Mouse (Mus musculus) midbrain, embryonic 16.5 days (tissue): Measurements from ENCODE around the gene Irak2. TPM values are rescaled to one million over a fixed set of nuclear protein-coding genes. Genes with fewer than 3 reads are reported as not detected.

Experiments used
- ATAC-seq: fragments of 200-750 bp; cut with Nextera tagmentation; 2 replicates; pipeline ENCODE4 v1.8.0; 2017; ENCODE audit warnings: moderate TSS enrichment
- H3K27ac ChIP-seq: fragments of 300-500 bp; sonication (generic); 2 replicates; pipeline ENCODE4 v1.5.1; 2014; ENCODE audit warnings: mild to moderate bottlenecking, low read length, mixed read lengths
- H3K27me3 ChIP-seq: fragments of 300-500 bp; sonication (generic); 2 replicates; pipeline ENCODE4 v1.6.1; 2014; ENCODE audit warnings: low read depth, low read length, mixed read lengths; ENCODE audit not compliant: control insufficient read depth, insufficient read depth
- H3K36me3 ChIP-seq: fragments of 300-500 bp; sonication (generic); 2 replicates; pipeline ENCODE4 v1.6.1; 2014; ENCODE audit warnings: mild to moderate bottlenecking, low read length, moderate library complexity, mixed read lengths; ENCODE audit not compliant: control insufficient read depth, insufficient read depth
- H3K4me1 ChIP-seq: fragments of 300-500 bp; sonication (generic); 2 replicates; pipeline ENCODE4 v1.6.1; 2014; ENCODE audit warnings: mild to moderate bottlenecking, low read length, mixed read lengths; ENCODE audit not compliant: control insufficient read depth, insufficient read depth
- H3K4me2 ChIP-seq: fragments of 300-500 bp; sonication (generic); 2 replicates; pipeline ENCODE4 v1.6.1; 2014; ENCODE audit warnings: mild to moderate bottlenecking, low read length, mixed read lengths
- H3K4me3 ChIP-seq: fragments of 300-500 bp; sonication (generic); 2 replicates; pipeline ENCODE4 v1.5.1; 2014; ENCODE audit warnings: low read depth, mild to moderate bottlenecking, low read length, moderate library complexity, mixed read lengths
- H3K9ac ChIP-seq: fragments of 300-500 bp; sonication (generic); 2 replicates; pipeline ENCODE4 v1.6.1; 2014; ENCODE audit warnings: low read depth, low read length, mixed read lengths
- H3K9me3 ChIP-seq: fragments of 300-500 bp; sonication (generic); replicated peaks from 2 replicates; pipeline ENCODE4 v1.6.1; 2014; ENCODE audit warnings: mild to moderate bottlenecking, low read length, mixed read lengths; ENCODE audit not compliant: control insufficient read depth, poor library complexity, severe bottlenecking
- WGBS: fragments of 180-500 bp; shearing (Covaris S2); extraction: QIAGEN DNeasy Blood & Tissue Kit; methylation state at CpG from one replicate; pipeline ENCODE4 v1.1.7; 2014; 5-methylcytosine and 5-hydroxymethylcytosine counted together
- polyA plus RNA-seq: library from polyadenylated mRNA; unstranded; fragments of >200 nt; fragmentation: Nextera tagmentation; extraction: Ambion mirVana; gene quantifications from 2 replicates; pipeline ENCODE4 v1.2.1, GENCODE M21; 2015

Irak2 gene
- 1.3 and 2.1 TPM in 2 replicates for polyA plus RNA-seq

- Histone ChIP-seq H3K9me3 (no peaks in the 10 kb centered on the region), H3K27ac (no peak within 1 kb of the TSS), H3K4me3 (peak within 1 kb of the TSS; percentile 45), H3K4me2 (peak within 1 kb of the TSS; percentile 66), H3K4me1 (no peaks in the 10 kb centered on the region), H3K27me3 (no peaks in the 10 kb centered on the region), H3K36me3 (no peaks in the 10 kb centered on the region), H3K9ac (peak within 1 kb of the TSS; percentile 65)
- WGBS, result 8% methylated on average over 37 of the region's 37 CpGs
- peak; percentile 95 for ATAC-seq
These were observed at the start of gene Irak2 for GRCm38 (mm10) chr6:113638302-113639040. Irak2 (plus strand) TSS chr6:113638467.

DNA sequence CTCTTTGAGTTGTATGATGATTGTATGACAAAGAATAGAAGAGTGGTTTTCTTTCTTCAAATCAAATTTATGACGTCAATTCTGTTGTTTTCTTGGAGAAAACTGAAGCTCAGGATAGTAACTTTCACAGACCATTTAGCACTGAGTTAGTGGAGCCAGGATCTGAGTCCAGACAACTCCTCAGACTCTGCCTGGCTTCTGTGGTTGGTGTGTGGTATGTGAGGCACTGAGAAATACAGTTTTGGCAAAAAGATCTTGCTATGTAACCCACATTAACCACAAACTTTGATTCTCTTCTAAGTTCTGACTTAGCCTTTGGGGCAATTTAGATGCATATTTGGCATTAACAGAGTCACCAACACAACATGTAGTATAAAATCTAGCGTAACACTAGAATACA lies 45.6 kb upstream of the Irak2 start:
- H3K4me2 ChIP-seq, result no peak overlapping the region
- ATAC-seq, result no peak
- H3K9me3 ChIP-seq, result no peaks in the 10 kb centered on the region
- no peak overlapping the region for H3K4me3 ChIP-seq
- H3K9ac ChIP-seq, result no peak overlapping the region
- no peak overlapping the region for H3K27ac ChIP-seq
- H3K27me3 ChIP-seq, result no peaks in the 10 kb centered on the region
- no peaks in the 10 kb centered on the region for H3K4me1 ChIP-seq
- H3K36me3 ChIP-seq, result no peaks in the 10 kb centered on the region
- WGBS, result 97% methylated on average over 2 of the region's 2 CpGs

- Histone ChIP-seq H3K27me3 (no peaks in the 10 kb centered on the region), H3K4me1 (no peaks in the 10 kb centered on the region), H3K4me2 (no peak overlapping the region), H3K4me3 (no peak overlapping the region), H3K9ac (no peak overlapping the region), H3K36me3 (no peaks in the 10 kb centered on the region), H3K9me3 (no peaks in the 10 kb centered on the region), H3K27ac (no peak overlapping the region)
- no peak for ATAC-seq
- WGBS, result 89% methylated on average over 4 of the region's 4 CpGs
These were observed 40.3 kb upstream of the Irak2 start for GRCm38 (mm10) chr6:113597945-113598344.

DNA sequence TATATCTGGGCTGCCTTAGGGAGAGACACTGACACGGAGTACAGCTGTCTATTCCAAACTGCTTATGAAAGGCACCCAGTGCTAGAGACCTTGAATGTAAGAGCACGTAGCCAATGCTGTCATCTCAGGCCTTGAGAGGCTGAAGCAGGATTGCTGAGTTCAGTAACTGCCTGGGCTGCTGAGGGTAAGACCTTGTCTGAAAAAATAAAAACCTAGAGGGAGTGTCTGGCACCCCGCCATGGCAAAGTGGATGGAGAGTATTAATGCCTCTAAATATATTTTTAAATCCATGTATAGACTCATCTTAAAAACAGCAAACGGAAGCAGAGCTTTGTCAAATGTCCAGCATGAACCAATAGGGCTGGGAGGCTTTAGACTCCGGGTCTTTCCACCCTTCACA lies 38.4 kb upstream of the Irak2 start:
- Histone ChIP-seq H3K36me3 (no peaks in the 10 kb centered on the region), H3K4me2 (no peak overlapping the region), H3K9me3 (no peaks in the 10 kb centered on the region), H3K27ac (no peak overlapping the region), H3K9ac (no peak overlapping the region), H3K4me3 (no peak overlapping the region), H3K4me1 (peaks cover 3% of the 10 kb centered on the region; the same call in 1 of the 2 replicates), H3K27me3 (no peaks in the 10 kb centered on the region)
- 67% methylated on average over 5 of the region's 5 CpGs for WGBS
- ATAC-seq, result no peak

GRCm38 (mm10) chr6:113600543-113601139 lies 37.6 kb upstream of the Irak2 start, which contains the start of gene Fancd2os:
Fancd2os (minus strand) TSS chr6:113600715.
- WGBS, result 37% methylated on average over 23 of the region's 23 CpGs
- H3K9ac ChIP-seq, result no peak within 1 kb of the TSS
- no peak for ATAC-seq
- no peaks in the 10 kb centered on the region for H3K27me3 ChIP-seq
- no peak within 1 kb of the TSS for H3K4me3 ChIP-seq
- H3K9me3 ChIP-seq, result no peaks in the 10 kb centered on the region
- no peak within 1 kb of the TSS for H3K4me2 ChIP-seq
- H3K4me1 ChIP-seq, result peaks cover 6% of the 10 kb centered on the region
- H3K27ac ChIP-seq, result no peak within 1 kb of the TSS
- H3K36me3 ChIP-seq, result no peaks in the 10 kb centered on the region

DNA sequence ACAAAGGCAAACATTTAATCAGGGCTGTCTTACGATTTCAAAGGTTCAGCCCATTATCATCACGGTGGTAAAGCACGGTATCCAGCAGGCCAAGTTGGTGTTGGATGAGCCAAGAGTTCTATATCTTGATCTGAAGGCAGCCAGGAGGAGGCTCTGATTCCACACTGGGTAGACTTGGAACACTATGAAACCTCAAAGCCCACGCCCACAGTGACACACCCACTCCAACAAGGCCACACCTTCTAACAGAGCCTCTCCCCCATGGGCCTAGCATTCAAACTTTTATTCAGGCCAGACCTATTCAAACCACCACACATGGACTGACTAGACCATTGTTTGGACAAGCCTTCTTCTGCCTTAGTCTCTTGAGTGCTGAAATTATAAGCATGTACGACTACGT lies 35.4 kb upstream of the Irak2 start:
- Histone ChIP-seq H3K4me3 (no peak overlapping the region), H3K4me2 (no peak overlapping the region), H3K9ac (no peak overlapping the region), H3K9me3 (no peaks in the 10 kb centered on the region), H3K27ac (no peak overlapping the region), H3K27me3 (no peaks in the 10 kb centered on the region), H3K36me3 (no peaks in the 10 kb centered on the region), H3K4me1 (peaks cover 23% of the 10 kb centered on the region)
- WGBS, result 92% methylated on average over 6 of the region's 6 CpGs
- no peak for ATAC-seq

DNA sequence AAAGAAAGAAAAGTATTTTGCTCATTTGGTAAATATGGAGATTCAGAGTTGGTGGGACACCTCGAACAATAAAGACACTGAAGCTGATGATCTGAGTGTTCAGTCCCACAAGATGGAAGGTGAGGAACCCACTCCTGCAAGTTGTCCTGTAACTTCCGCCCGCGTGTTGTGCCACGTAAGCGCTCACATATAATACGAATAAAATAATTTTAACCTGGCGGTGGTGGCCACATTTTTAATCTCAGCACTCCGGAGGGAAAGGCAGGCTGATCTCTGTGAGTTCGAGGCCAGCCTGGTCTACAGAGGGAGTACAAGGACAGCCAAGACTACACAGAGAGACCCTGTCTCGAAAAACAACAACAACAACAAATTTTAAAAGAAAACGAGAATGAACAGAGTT lies 34.3 kb upstream of the Irak2 start:
- ATAC-seq, result peak; percentile 33
- Histone ChIP-seq H3K36me3 (no peaks in the 10 kb centered on the region), H3K4me3 (peak overlapping the region; percentile 88), H3K27me3 (no peaks in the 10 kb centered on the region), H3K27ac (peak overlapping the region; percentile 85), H3K4me2 (peak overlapping the region; percentile 64), H3K9ac (peak overlapping the region; percentile 88), H3K9me3 (no peaks in the 10 kb centered on the region), H3K4me1 (peaks cover 23% of the 10 kb centered on the region)
- 50% methylated on average over 12 of the region's 12 CpGs for WGBS

GRCm38 (mm10) chr6:113604432-113605223 lies 33.6 kb upstream of the Irak2 start, which contains the start of gene Brk1:
Brk1 (plus strand) TSS chr6:113604772.
- Histone ChIP-seq H3K9ac (peak within 1 kb of the TSS; percentile 88), H3K9me3 (no peaks in the 10 kb centered on the region), H3K27me3 (no peaks in the 10 kb centered on the region), H3K4me2 (peak within 1 kb of the TSS; percentile 89), H3K27ac (peak within 1 kb of the TSS; percentile 85), H3K4me3 (peak within 1 kb of the TSS; percentile 88), H3K36me3 (no peaks in the 10 kb centered on the region), H3K4me1 (peaks cover 23% of the 10 kb centered on the region)
- under 1% methylated on average over 59 of the region's 65 CpGs for WGBS
- ATAC-seq, result peak; percentile 96
